Mouse (Mus musculus) cerebellum, adult 2 months (tissue): ENCODE data around the gene Fgfr2.

Source experiments
- CTCF ChIP-seq: fragments of 200-500 bp; IDR thresholded peaks from 2 replicates; pipeline ENCODE4 v1.5.1; 2011; ENCODE audit warnings: low read depth, mild to moderate bottlenecking, control low read depth, low read length, moderate library complexity, borderline replicate concordance; ENCODE audit not compliant: insufficient read depth
- POLR2A ChIP-seq: fragments of 200-500 bp; IDR thresholded peaks from 2 replicates; pipeline ENCODE4 v1.6.1; 2011; ENCODE audit warnings: low read length, control low read depth, borderline replicate concordance; ENCODE audit not compliant: insufficient read depth

DNA sequence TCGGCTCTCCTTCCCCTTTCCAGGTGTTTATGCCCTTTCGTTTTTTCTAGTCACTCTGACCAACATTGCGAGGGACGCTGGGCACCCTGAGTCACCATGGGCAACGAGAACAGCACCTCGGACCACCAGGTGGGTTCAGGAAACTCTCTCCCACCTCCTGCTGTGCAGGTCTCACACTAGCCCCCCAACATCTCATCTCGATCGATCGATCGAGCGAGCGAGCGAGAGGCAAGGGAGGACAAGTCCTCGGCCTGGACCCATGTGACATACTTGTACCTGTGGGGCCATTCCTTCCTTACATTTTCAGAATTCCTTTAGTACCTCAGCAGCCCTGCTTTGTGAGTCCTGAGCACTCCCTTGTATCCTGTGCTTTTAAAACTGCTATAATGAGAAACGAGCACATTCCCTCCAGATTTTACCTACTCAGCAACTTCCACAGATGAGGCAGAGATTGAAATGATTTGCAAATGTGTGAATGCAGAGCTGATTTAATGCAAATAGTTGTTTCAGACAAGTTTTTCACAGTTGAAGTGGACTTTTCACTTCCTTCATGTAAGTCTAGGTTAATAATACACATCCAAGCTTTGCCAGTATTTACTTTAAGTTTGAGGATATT, 2545.7 kb downstream of the Fgfr2 start, which contains the start of gene Tacc2:
- TF ChIP-seq CTCF (no peak), POLR2A (no peak)
